Mouse (Mus musculus) hematopoietic stem cell, adult 5-6 weeks (primary cell): ENCODE measurements around the gene Plxna4. TPM values are rescaled to one million over a fixed set of nuclear protein-coding genes. Genes with fewer than 3 reads are reported as not detected.
A peak's percentile ranks its signal among the peaks of the same experiment; 100 is the strongest.

ENCODE experiments used
- ATAC-seq, 2 experiments: fragments of 125-278 bp in 1 of 2; replicated peaks in 1 of 2; 2 replicates each; pipeline ENCODE4 v1.8.0; 2016 to 2017; ENCODE audit warnings: inconsistent platforms in 2 of 2, mild to moderate bottlenecking in 2 of 2, moderate number of reproducible peaks in 2 of 2, low read depth in 1 of 2, moderate TSS enrichment in 1 of 2; ENCODE audit not compliant: low FRiP score in 2 of 2, poor library complexity in 2 of 2, severe bottlenecking in 2 of 2, insufficient read depth in 1 of 2, low TSS enrichment in 1 of 2
- total RNA-seq: library from RNA; stranded (forward); fragments of 172-1452, 232-1000 nt; gene quantifications from 2 replicates; pipeline ENCODE4 v1.2.3, GENCODE M21; 2017

Plxna4 gene
- total RNA-seq, 1 experiment from 2014 or later = 0.84 TPM

DNA sequence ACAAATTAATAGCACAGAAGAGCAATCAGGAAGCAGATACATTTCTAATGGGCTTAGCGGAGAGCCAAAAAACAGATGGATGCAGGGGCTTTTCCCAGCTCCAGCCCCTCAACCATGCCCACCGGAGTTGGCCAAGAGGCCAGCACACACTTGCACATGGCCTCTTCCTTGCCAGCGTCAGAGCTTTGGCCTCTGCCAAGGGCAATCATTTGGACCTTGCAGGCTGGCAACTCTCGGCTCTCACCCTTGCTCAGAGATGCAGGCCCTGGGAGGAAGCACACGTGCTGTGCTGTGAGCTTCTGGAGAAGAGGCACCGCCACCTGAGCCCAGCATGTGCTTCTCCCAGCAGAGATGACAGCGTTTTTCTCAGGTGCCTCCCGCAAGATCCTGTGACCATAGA is 245.3 kb downstream of the Plxna4 start:
- ATAC-seq = no peak

DNA sequence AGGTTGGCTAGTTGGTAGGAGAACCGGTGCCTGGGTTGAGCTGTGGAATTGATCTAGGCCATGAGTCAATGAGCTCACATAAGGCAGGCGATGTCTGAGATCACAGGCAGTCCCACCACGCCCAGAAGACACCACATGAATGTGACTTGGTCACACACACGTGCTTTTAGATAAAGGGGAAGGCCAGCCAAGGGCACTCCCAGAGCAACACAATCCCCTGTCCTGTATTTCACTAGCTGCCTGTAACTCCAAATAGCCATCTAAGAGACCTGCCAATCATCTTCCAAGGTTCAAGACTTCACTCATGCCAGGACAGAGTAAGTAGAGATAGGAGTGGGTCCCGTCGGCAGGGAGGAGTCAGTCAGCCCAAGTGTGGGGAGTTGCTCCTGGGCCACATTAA is 245.7 kb downstream of the Plxna4 start:
- no peak for ATAC-seq

GRCm38 (mm10) chr6:32338416-32338943 is 249.5 kb downstream of the Plxna4 start:
- no peak for ATAC-seq

DNA sequence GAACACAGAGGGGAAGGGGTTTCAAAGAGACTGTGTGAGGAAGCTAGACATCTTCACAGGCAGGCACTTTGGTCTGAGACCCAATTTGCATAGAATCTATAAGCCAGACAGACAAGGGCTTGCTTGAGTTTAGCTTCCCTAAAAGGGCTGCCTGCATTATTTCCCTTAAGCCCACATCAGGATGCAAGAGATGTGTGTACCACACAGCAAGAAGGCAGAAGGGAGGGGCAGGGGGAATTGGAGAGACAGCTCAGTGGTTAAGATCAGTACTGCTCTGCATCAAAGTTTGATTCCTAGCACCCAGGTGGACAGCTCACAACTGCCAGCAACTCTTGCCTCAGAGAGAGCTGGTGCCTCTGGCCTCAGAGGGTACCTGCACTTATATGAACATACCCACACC is 256.7 kb downstream of the Plxna4 start:
- no peak for ATAC-seq

DNA sequence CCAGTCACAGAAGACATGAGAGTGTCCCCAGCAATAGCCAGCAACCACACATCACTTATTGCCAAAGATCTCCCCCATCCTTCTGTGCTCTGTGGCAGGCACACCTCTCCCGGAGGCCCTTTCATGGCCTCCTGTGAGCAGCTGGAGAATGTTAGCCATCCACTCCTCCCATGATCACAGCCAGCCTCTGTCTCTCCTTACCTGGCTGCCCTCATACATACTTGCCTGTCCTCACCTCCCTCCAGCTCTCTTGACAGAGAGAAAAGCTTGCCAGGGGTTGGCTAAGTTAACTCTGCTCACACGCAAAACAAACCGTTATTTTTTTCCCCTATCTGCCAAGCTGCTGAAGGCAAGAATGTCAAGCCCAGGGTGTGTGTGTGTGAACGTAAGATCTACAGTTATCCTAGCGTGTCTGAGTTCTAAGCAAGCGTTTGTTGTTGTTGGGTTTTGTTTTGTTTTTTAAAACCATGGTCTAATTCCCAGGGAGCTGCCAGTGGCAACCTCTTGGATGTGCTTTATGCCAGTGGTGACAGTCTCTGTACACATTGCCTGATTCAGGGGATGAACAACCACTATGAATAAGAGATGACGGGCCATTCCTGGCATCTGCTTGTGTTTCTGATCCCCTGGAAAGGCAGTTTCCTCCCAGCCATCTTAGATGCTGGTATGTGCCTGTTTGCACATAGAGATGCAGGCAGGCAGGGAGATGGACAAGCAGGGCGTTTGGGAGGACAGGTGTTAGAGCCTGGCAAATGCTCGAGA is 257.8 kb downstream of the Plxna4 start:
- ATAC-seq = no peak

GRCm38 (mm10) chr6:32328028-32328427 is 260.0 kb downstream of the Plxna4 start:
- ATAC-seq = peak; percentile 84 to 91

DNA sequence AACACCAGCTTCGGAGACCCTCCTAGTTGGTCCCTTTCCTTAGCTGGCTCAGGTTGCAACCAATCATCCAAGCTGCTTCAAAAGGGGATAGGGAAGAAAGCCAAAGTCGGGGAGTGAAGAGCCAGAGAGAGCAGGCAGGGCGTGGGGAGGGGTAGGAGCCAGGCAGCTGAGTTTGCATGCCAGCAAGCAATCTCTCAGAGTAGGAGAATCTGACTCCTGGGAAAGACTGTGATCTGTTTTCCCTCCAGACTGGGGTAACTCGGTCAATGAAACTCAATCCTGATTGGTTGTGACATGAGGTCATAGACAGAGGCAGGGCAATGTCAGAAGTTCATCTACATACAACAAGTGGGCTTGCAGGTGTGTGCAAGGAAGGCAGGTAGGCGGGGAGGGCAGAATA is 260.8 kb downstream of the Plxna4 start:
- no peak for ATAC-seq

DNA sequence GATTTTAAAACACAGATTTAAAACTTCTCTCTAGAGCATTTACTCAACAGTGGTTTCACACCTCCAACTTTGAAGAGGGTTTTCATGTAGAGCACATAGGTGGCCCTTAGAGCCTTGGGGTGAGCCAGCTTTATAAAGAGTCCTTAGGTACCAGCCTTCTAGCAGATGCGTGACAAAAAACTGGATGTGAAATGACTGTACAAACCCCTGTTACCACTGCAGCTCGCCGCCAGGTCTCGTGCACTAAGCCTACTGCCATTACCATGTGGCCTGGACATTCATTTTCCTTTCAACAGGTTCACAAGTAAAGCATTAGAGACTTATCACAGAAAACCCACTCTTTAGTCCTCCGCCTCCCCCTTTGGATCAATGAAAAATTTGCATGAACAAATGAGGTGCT is 261.6 kb downstream of the Plxna4 start:
- no peak for ATAC-seq

DNA sequence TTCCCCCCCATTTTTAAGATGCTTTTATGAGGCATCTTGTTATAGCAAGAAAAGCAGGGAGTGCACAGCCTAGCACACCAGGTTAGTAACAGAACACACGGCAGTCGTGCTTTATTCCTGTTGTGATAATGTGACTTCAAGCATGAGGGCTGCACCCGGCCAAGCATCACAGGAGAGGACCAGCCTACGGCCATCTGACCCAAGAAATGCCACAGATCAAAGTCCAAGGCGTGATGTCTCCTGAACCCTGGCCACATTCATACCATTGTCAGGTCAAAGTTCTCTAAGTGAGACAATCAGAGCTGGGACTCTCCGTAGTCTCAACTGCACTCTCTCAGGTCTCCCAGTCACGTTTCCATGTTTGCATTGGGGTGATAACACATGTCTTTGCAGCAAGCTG is 262.1 kb downstream of the Plxna4 start:
- no peak for ATAC-seq

GRCm38 (mm10) chr6:32321187-32321586 is 266.8 kb downstream of the Plxna4 start:
- no peak for ATAC-seq

GRCm38 (mm10) chr6:32320254-32320653 is 267.7 kb downstream of the Plxna4 start:
- ATAC-seq = no peak; a peak in 2 of 4 replicates

GRCm38 (mm10) chr6:32317470-32317869 is 270.5 kb downstream of the Plxna4 start:
- no peak for ATAC-seq

DNA sequence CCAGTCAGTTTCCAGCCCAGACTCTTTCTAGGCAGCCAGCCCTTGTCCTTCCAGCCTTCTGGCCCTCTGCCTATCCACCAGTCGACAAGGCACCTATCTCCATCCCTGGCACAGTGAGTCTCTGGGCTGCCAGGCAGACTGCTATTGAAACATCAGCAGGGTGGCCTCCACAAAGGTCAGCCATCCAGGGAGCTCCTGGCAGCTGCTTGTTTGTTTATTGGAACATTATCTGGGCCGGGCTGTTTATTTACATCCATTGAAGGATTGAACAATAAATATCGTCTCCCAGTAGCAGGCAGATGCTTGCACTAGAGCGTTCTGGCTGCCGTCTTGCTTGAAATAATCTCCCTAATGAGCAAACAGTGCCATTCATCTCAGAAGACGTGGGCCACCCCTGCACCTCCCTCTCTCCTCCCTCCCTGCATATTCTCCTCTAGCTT is 273.0 kb downstream of the Plxna4 start:
- ATAC-seq = no peak

- no peak for ATAC-seq
Measured at GRCm38 (mm10) chr6:32309147-32309546, 278.8 kb downstream of the Plxna4 start.

DNA sequence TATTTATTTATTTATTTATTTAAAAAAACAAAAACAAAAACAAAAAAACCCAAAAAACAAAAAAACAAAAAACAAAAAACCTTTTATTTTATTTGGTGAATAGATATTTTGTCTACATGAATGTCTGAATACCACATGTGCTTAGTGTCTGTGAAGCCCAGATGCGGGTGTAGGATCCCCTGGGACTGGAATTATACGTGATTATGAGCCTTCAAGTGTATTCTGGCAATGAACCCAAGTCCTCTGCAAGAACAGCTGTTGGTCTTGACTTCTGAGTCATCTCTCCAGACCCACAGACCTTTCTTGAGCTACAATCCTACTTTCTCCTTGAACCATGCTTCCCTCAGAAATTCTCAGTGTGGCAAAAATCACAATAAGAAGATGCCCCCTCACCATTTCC is 287.4 kb downstream of the Plxna4 start:
- no peak for ATAC-seq

GRCm38 (mm10) chr6:32281457-32281856 is 306.5 kb downstream of the Plxna4 start:
- ATAC-seq = no peak

GRCm38 (mm10) chr6:32280728-32281127 is 307.3 kb downstream of the Plxna4 start:
- no peak for ATAC-seq

GRCm38 (mm10) chr6:32271463-32271862 is 316.5 kb downstream of the Plxna4 start:
- ATAC-seq = no peak

DNA sequence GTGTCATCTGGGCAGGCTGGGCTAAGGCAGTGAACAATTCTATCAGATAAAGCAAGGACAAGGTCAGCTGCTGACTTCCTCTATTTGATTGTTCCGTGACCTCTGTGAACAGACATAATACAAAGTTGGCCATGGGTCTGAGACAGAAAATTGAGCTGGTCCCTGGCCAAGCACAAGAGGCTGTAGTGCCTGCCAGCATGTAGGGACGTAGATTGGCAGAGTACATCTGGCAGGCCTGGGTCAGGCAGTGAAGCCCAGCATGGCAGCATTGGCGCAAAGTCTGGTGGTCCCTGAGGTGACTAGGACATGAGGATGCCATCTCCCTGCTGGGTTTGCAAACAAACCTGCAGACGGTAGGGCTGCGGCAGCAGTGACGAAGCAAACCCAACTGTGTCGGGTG is 321.9 kb downstream of the Plxna4 start:
- ATAC-seq = no peak
